Comparison of ENCODE assay signal across 12 mouse cellular contexts in genomic region chr17:64407255-64408011, GRCm38 (mm10).
A peak's percentile ranks its signal among the peaks of the same experiment; 100 is the strongest.
DNase-seq lines count a peak whose midpoint lies in the region; ATAC-seq and TF ChIP-seq lines count a peak whose summit lies in the region.
"Had no signal": no experiment of that assay in that cellular context is flagged by ENCODE, and none has a peak within 500 bp of the region (broad histone marks: within the 10 kb centered on the region; RNA-seq: fewer than 3 reads in every experiment).

No protein-coding gene starts in this region.

- CTCF ChIA-PET in Patski (lab: Charles Lee): interaction anchor here (1.0 kb wide), 1 partner anchor 25 kb away, joined by 3 read pairs; no protein-coding TSS in a partner anchor

- no peaks in the 10 kb centered on the region for H3K27me3 ChIP-seq in kidney, embryonic 16.5 days (ENCODE audit: insufficient read depth, low read length)
- peaks cover 5% of the 10 kb centered on the region for H3K27me3 ChIP-seq in Patski
- H3K27me3 ChIP-seq in forebrain, postnatal 0 days (ENCODE audit: insufficient read depth, low read length): no peaks in the 10 kb centered on the region
- H3K27me3 ChIP-seq in limb, embryonic 13.5 days: 0 out of 2 replicates have a peak, but pooled peaks cover 2% of the 10 kb centered on the region
- H3K27me3 ChIP-seq: hindbrain, embryonic 15.5 days; megakaryocyte, embryonic 14.5 days had no signal

- no peak overlapping the region for H3K9ac ChIP-seq in kidney, embryonic 16.5 days (replicated peaks; ENCODE audit: low read length)
- H3K9ac ChIP-seq in forebrain, postnatal 0 days: no peak overlapping the region
- H3K9ac ChIP-seq in limb, embryonic 13.5 days: no peak overlapping the region
- H3K9ac ChIP-seq: hindbrain, embryonic 15.5 days had no signal

- H3K4me2 ChIP-seq in kidney, embryonic 16.5 days (replicated peaks; ENCODE audit: low read depth, low read length): peak overlapping the region; percentile 1; the same call in 1 of the 2 replicates
- H3K4me2 ChIP-seq in forebrain, postnatal 0 days (ENCODE audit: low read depth): peak overlapping the region; percentile 24
- H3K4me2 ChIP-seq in limb, embryonic 13.5 days (replicated peaks): peak overlapping the region; percentile 44
- H3K4me2 ChIP-seq: hindbrain, embryonic 15.5 days had no signal

- H3K4me1 ChIP-seq in kidney, embryonic 16.5 days (ENCODE audit: insufficient read depth, low read length): peaks cover 13% of the 10 kb centered on the region
- peaks cover 3% of the 10 kb centered on the region; the same call in 1 of the 2 replicates for H3K4me1 ChIP-seq in forebrain, postnatal 0 days (ENCODE audit: insufficient read depth)
- H3K4me1 ChIP-seq in limb, embryonic 13.5 days: peaks cover 24% of the 10 kb centered on the region

- WGBS in kidney, embryonic 16.5 days: 21% methylated on average over 13 of the region's 13 CpGs
- 34% methylated on average over 13 of the region's 13 CpGs for WGBS in forebrain, postnatal 0 days
- 17% methylated on average over 13 of the region's 13 CpGs for WGBS in limb, embryonic 13.5 days

- no peak overlapping the region for H3K27ac ChIP-seq in kidney, embryonic 16.5 days (ENCODE audit: low read length)
- H3K27ac ChIP-seq in forebrain, postnatal 0 days (ENCODE audit: low read depth, low read length): peak overlapping the region; percentile 50; the same call in 1 of the 2 replicates
- peak overlapping the region; percentile 69; the same call in 1 of the 2 replicates for H3K27ac ChIP-seq in limb, embryonic 13.5 days
- H3K27ac ChIP-seq: hindbrain, embryonic 15.5 days had no signal

- H3K4me3 ChIP-seq in kidney, embryonic 16.5 days (ENCODE audit: low read length): no peak overlapping the region
- no peak overlapping the region for H3K4me3 ChIP-seq in forebrain, postnatal 0 days (ENCODE audit: low read depth, low read length)
- no peak overlapping the region; the same call in 1 of the 2 replicates for H3K4me3 ChIP-seq in limb, embryonic 13.5 days
- H3K4me3 ChIP-seq: hindbrain, embryonic 15.5 days; megakaryocyte, embryonic 14.5 days had no signal

- H3K36me3 ChIP-seq in kidney, embryonic 16.5 days (ENCODE audit: insufficient read depth, low read length): no peaks in the 10 kb centered on the region
- H3K36me3 ChIP-seq in forebrain, postnatal 0 days (ENCODE audit: insufficient read depth): no peaks in the 10 kb centered on the region
- no peaks in the 10 kb centered on the region for H3K36me3 ChIP-seq in limb, embryonic 13.5 days
- H3K36me3 ChIP-seq: hindbrain, embryonic 15.5 days had no signal

- peaks cover 6% of the 10 kb centered on the region for H3K9me3 ChIP-seq in kidney, embryonic 16.5 days (ENCODE audit: low read length)
- no peaks in the 10 kb centered on the region for H3K9me3 ChIP-seq in forebrain, postnatal 0 days (ENCODE audit: low read length)
- peaks cover 4% of the 10 kb centered on the region; the same call in 1 of the 2 replicates for H3K9me3 ChIP-seq in limb, embryonic 13.5 days
- H3K9me3 ChIP-seq: hindbrain, embryonic 15.5 days had no signal

- no peak for DNase-seq in kidney, adult 9 months
- no peak for DNase-seq in Patski (ENCODE audit: low read depth, low spot score)
- DNase-seq in forebrain, postnatal 0 days: peak; percentile 32
- no peak for DNase-seq in urinary bladder, postnatal 25 days (ENCODE audit: low spot score)
- no peak for DNase-seq in spleen, postnatal 4 days (ENCODE audit: low spot score in 2 of 2)
- no peak for DNase-seq in lung, postnatal 25 days (ENCODE audit: low spot score)
- DNase-seq: heart, adult 18-20 months; thymus, postnatal 14 days had no signal

- TF ChIP-seq CTCF in Patski (IDR thresholded peaks at IDR 0.05): no peak
- TF ChIP-seq CTCF in forebrain, postnatal 0 days (IDR thresholded peaks at IDR 0.05; ENCODE audit: low read depth): no peak

- in situ Hi-C loops in Patski (cut with MboI; ENCODE audit: low pct_unique_long_range_greater_than_20kb): no loop called here

- POLR2A ChIA-PET in Patski (lab: Charles Lee): no interaction called here

- ATAC-seq in kidney, embryonic 16.5 days (ENCODE audit: low FRiP score, low TSS enrichment): no peak
- peak; percentile 64 for ATAC-seq in Patski
- peak; percentile 75 for ATAC-seq in forebrain, postnatal 0 days
- ATAC-seq in limb, embryonic 13.5 days (ENCODE audit: low FRiP score, low read depth): peak; percentile 46
